17 mouse cellular contexts compared by ENCODE assay signal in genomic region chr17:70090737-70091136, GRCm38 (mm10).
"Had no signal": no experiment of that assay in that cellular context is flagged by ENCODE, and none has a peak within 500 bp of the region (broad histone marks: within the 10 kb centered on the region; RNA-seq: fewer than 3 reads in every experiment).

No protein-coding gene starts in this region.

- H3K9ac ChIP-seq: lung, embryonic 15.5 days; midbrain, embryonic 13.5 days; midbrain, embryonic 15.5 days; neural tube, embryonic 12.5 days; stomach, embryonic 15.5 days had no signal

- H3K4me1 ChIP-seq: lung, embryonic 15.5 days; megakaryocyte, embryonic 14.5 days; midbrain, embryonic 13.5 days; midbrain, embryonic 15.5 days; neural tube, embryonic 12.5 days; stomach, embryonic 15.5 days had no signal

- H3K4me3 ChIP-seq: lung, embryonic 15.5 days; megakaryocyte, embryonic 14.5 days; midbrain, embryonic 13.5 days; midbrain, embryonic 15.5 days; neural tube, embryonic 12.5 days; stomach, embryonic 15.5 days had no signal

- H3K36me3 ChIP-seq: lung, embryonic 15.5 days; midbrain, embryonic 13.5 days; midbrain, embryonic 15.5 days; neural tube, embryonic 12.5 days; stomach, embryonic 15.5 days had no signal

- DNase-seq: lung, adult 2 months; lung, postnatal 14 days; lung, postnatal 36 days; right cerebral cortex, postnatal 14 days; thymus, adult 2 months; thymus, postnatal 25 days; thymus, postnatal 4 days had no signal

- H3K9me3 ChIP-seq: lung, embryonic 15.5 days; midbrain, embryonic 13.5 days; midbrain, embryonic 15.5 days; neural tube, embryonic 12.5 days; stomach, embryonic 15.5 days had no signal

- H3K27me3 ChIP-seq: lung, embryonic 15.5 days; megakaryocyte, embryonic 14.5 days; midbrain, embryonic 13.5 days; midbrain, embryonic 15.5 days; neural tube, embryonic 12.5 days; stomach, embryonic 15.5 days had no signal

- ATAC-seq: lung, postnatal 0 days; midbrain, embryonic 13.5 days; midbrain, embryonic 15.5 days had no signal

- H3K27ac ChIP-seq: lung, embryonic 15.5 days; macrophage; midbrain, embryonic 13.5 days; midbrain, embryonic 15.5 days; neural tube, embryonic 12.5 days; stomach, embryonic 15.5 days; stomach, postnatal 0 days had no signal

- H3K4me2 ChIP-seq: lung, embryonic 15.5 days; midbrain, embryonic 11.5 days; midbrain, embryonic 13.5 days; midbrain, embryonic 15.5 days; neural tube, embryonic 12.5 days; stomach, embryonic 15.5 days had no signal
